ENCODE assay signal across 7 mouse cellular contexts in genomic region chr13:100492061-100492787, GRCm38 (mm10). TPM values are rescaled to one million over a fixed set of nuclear protein-coding genes. Genes with fewer than 3 reads are reported as not detected.
DNase-seq lines count a peak whose midpoint lies in the region; ATAC-seq and TF ChIP-seq lines count a peak whose summit lies in the region.

Gene Gtf2h2, minus strand, starts transcription at chr13:100492579.

- under 1% methylated on average over 49 of the region's 51 CpGs for WGBS in intestine, postnatal 0 days
- under 1% methylated on average over 51 of the region's 51 CpGs for WGBS in midbrain, embryonic 12.5 days
- under 1% methylated on average over 51 of the region's 51 CpGs for WGBS in small intestine, adult 2 months

- intact Hi-C loops in left cerebral cortex, postnatal 4 days (cut with DNase I) = no loop called here

- peak; percentile 53 for DNase-seq in adrenal gland, adult 8-10 months
- DNase-seq in embryo, embryonic 9.5 days (ENCODE audit: extremely low spot score) = peak; percentile 89
- no peak for DNase-seq in gonadal fat pad, adult 2 months (ENCODE audit: low read depth)
- DNase-seq in left cerebral cortex, postnatal 4 days = peak; percentile 79

- H3K9ac ChIP-seq in intestine, postnatal 0 days (ENCODE audit: low read depth, low read length) = peak within 1 kb of the TSS; percentile 60
- H3K9ac ChIP-seq in midbrain, embryonic 12.5 days (replicated peaks) = peak within 1 kb of the TSS; percentile 87

- H3K4me1 ChIP-seq in intestine, postnatal 0 days (replicated peaks; ENCODE audit: control insufficient read depth, insufficient read depth, low read length) = no peaks in the 10 kb centered on the region; the same call in 1 of the 2 replicates
- H3K4me1 ChIP-seq in midbrain, embryonic 12.5 days = peaks cover 7% of the 10 kb centered on the region
- H3K4me1 ChIP-seq in small intestine, adult 2 months (ENCODE audit: control insufficient read depth, insufficient read depth, insufficient read length, low read length) = peaks cover 5% of the 10 kb centered on the region

- peak within 1 kb of the TSS; percentile 72 for H3K4me2 ChIP-seq in intestine, postnatal 0 days (replicated peaks; ENCODE audit: low read depth)
- peak within 1 kb of the TSS; percentile 70 for H3K4me2 ChIP-seq in midbrain, embryonic 12.5 days (replicated peaks)

- TF ChIP-seq POLR2A in small intestine, adult 2 months (IDR thresholded peaks at IDR 0.05; ENCODE audit: low read depth, low read length) = no peak

- peak within 1 kb of the TSS; percentile 61 for H3K27ac ChIP-seq in intestine, postnatal 0 days (ENCODE audit: low read depth, low read length)
- peak within 1 kb of the TSS; percentile 87 for H3K27ac ChIP-seq in midbrain, embryonic 12.5 days (replicated peaks)
- peak within 1 kb of the TSS; percentile 56; the same call in 1 of the 2 replicates for H3K27ac ChIP-seq in small intestine, adult 2 months (ENCODE audit: insufficient read depth, low read depth, low read length)

- no peaks in the 10 kb centered on the region for H3K9me3 ChIP-seq in intestine, postnatal 0 days (ENCODE audit: control insufficient read depth)
- H3K9me3 ChIP-seq in midbrain, embryonic 12.5 days = no peaks in the 10 kb centered on the region

- peak; percentile 99 for TF ChIP-seq CTCF in intestine, postnatal 0 days (IDR thresholded peaks at IDR 0.05; ENCODE audit: low read depth)
- peak; percentile 96 for TF ChIP-seq CTCF in small intestine, adult 2 months (IDR thresholded peaks at IDR 0.05; ENCODE audit: extremely low read depth, insufficient read length, insufficient replicate concordance, low read depth, low read length)

- H3K27me3 ChIP-seq in intestine, postnatal 0 days (replicated peaks; ENCODE audit: control insufficient read depth, insufficient read depth, low read length) = no peaks in the 10 kb centered on the region
- no peaks in the 10 kb centered on the region for H3K27me3 ChIP-seq in midbrain, embryonic 12.5 days
- H3K27me3 ChIP-seq in small intestine, adult 2 months (ENCODE audit: control insufficient read depth, insufficient read depth, low read length) = no peaks in the 10 kb centered on the region

- peak; percentile 59 for ATAC-seq in intestine, postnatal 0 days
- ATAC-seq in midbrain, embryonic 12.5 days (ENCODE audit: low FRiP score, low read depth) = peak; percentile 83

- peaks cover 13% of the 10 kb centered on the region for H3K36me3 ChIP-seq in intestine, postnatal 0 days (ENCODE audit: control insufficient read depth, insufficient read depth)
- peaks cover 17% of the 10 kb centered on the region for H3K36me3 ChIP-seq in midbrain, embryonic 12.5 days
- H3K36me3 ChIP-seq in small intestine, adult 2 months (ENCODE audit: control insufficient read depth, insufficient read depth, low read length) = peaks cover 14% of the 10 kb centered on the region

- H3K4me3 ChIP-seq in intestine, postnatal 0 days (ENCODE audit: low read depth, low read length) = peak within 1 kb of the TSS; percentile 63
- peak within 1 kb of the TSS; percentile 92 for H3K4me3 ChIP-seq in midbrain, embryonic 12.5 days
- H3K4me3 ChIP-seq in small intestine, adult 2 months (ENCODE audit: low read depth, low read length) = peak within 1 kb of the TSS; percentile 97

RNA-seq across cellular contexts. Expression of gene Gtf2h2, which starts in this region (rescaled TPM):
- 10 to 100 TPM; 31.7 to 42.7 (median 35.5) TPM for total RNA-seq in adrenal gland, adult 8-10 months (2022)
- polyA plus RNA-seq in gonadal fat pad, adult 2 months (2012; rRNA removed) = 13.5 and 18.3 TPM in 2 replicates
- 33.4 and 37.5 TPM in 2 replicates for polyA plus RNA-seq in intestine, postnatal 0 days (2015; fragmentation: Nextera tagmentation; extraction: Ambion mirVana)
- total RNA-seq in left cerebral cortex, postnatal 4 days (2021) = 10 to 100 TPM; 41.0 to 52.8 TPM
- 81.9 and 88.8 TPM in 2 replicates for polyA plus RNA-seq in midbrain, embryonic 12.5 days (2016; fragmentation: Nextera tagmentation; extraction: Ambion mirVana)
- 4.3 and 9.1 TPM in 2 replicates for polyA plus RNA-seq in small intestine, adult 2 months (2012; rRNA removed)
